ENCODE assay signal across 8 mouse cellular contexts in genomic region chr6:113046041-113046975, GRCm38 (mm10). TPM values are rescaled to one million over a fixed set of nuclear protein-coding genes. Genes with fewer than 3 reads are reported as not detected.
A peak's percentile ranks its signal among the peaks of the same experiment; 100 is the strongest.
DNase-seq lines count a peak whose midpoint lies in the region; ATAC-seq and TF ChIP-seq lines count a peak whose summit lies in the region.

Thumpd3 (plus strand) TSS chr6:113046225.

- peak within 1 kb of the TSS; percentile 68 for H3K4me3 ChIP-seq in hindbrain, embryonic 10.5 days
- H3K4me3 ChIP-seq in lung, postnatal 0 days (ENCODE audit: low read depth, low read length) = peak within 1 kb of the TSS; percentile 62

- 1% methylated on average over 59 of the region's 59 CpGs for WGBS in hindbrain, embryonic 10.5 days
- 1% methylated on average over 59 of the region's 59 CpGs for WGBS in lung, postnatal 0 days

- H3K9ac ChIP-seq in lung, postnatal 0 days (replicated peaks; ENCODE audit: low read depth) = peak within 1 kb of the TSS; percentile 77

- DNase-seq in MEL-GATA-1-ER (ENCODE audit: extremely low read depth, low read depth) = peak; percentile 97
- peak; percentile 95 for DNase-seq in cerebellum, adult 8-10 months
- peak; percentile 99 for DNase-seq in hindbrain, embryonic 10.5 days (ENCODE audit: low spot score)
- peak; percentile 98 for DNase-seq in layer of hippocampus, adult 9-11 months
- DNase-seq in lung, postnatal 0 days (ENCODE audit: low spot score) = peak; percentile 99
- DNase-seq in ovary, postnatal 14 days (ENCODE audit: low spot score) = peak; percentile 96
- peak; percentile 98 for DNase-seq in thymus, postnatal 14 days

- H3K4me1 ChIP-seq in hindbrain, embryonic 10.5 days (replicated peaks) = peaks cover 29% of the 10 kb centered on the region
- peaks cover 8% of the 10 kb centered on the region; the same call in 1 of the 2 replicates for H3K4me1 ChIP-seq in lung, postnatal 0 days (ENCODE audit: insufficient read depth, low read depth, low read length)

- TF ChIP-seq EP300 in lung, postnatal 0 days (IDR thresholded peaks at IDR 0.05) = peak; percentile 74

- no peaks in the 10 kb centered on the region for H3K27me3 ChIP-seq in hindbrain, embryonic 10.5 days (ENCODE audit: insufficient read depth, poor library complexity, severe bottlenecking)
- H3K27me3 ChIP-seq in lung, postnatal 0 days (replicated peaks; ENCODE audit: insufficient read depth, low read length) = no peaks in the 10 kb centered on the region

- peak within 1 kb of the TSS; percentile 87 for H3K4me2 ChIP-seq in lung, postnatal 0 days (replicated peaks; ENCODE audit: low read depth, low read length)

- ATAC-seq in frontal cortex, adult (ENCODE audit: low TSS enrichment) = peak; percentile 97
- ATAC-seq in lung, postnatal 0 days = peak; percentile 100

- H3K36me3 ChIP-seq in hindbrain, embryonic 10.5 days = peaks cover 33% of the 10 kb centered on the region
- 0 out of 2 replicates have a peak, but pooled peaks cover 2% of the 10 kb centered on the region for H3K36me3 ChIP-seq in lung, postnatal 0 days (ENCODE audit: insufficient read depth, low read length)

- peak; percentile 31 for TF ChIP-seq CTCF in lung, postnatal 0 days (IDR thresholded peaks at IDR 0.05)

- no peaks in the 10 kb centered on the region for H3K9me3 ChIP-seq in hindbrain, embryonic 10.5 days
- no peaks in the 10 kb centered on the region for H3K9me3 ChIP-seq in lung, postnatal 0 days (ENCODE audit: low read length)

- peak within 1 kb of the TSS; percentile 91 for H3K27ac ChIP-seq in hindbrain, embryonic 10.5 days
- H3K27ac ChIP-seq in lung, postnatal 0 days (ENCODE audit: low read length) = peak within 1 kb of the TSS; percentile 96

RNA-seq across cellular contexts. Expression of gene Thumpd3, which starts in this region (rescaled TPM):
- polyA plus RNA-seq in hindbrain, embryonic 10.5 days (2016; fragmentation: Nextera tagmentation; extraction: Ambion mirVana) = 61.0 and 66.1 TPM in 2 replicates
- 24.0 and 25.3 TPM in 2 replicates for polyA plus RNA-seq in lung, postnatal 0 days (2015; fragmentation: Nextera tagmentation; extraction: Ambion mirVana)

Comparison
In these comparisons a context has a peak if more than half of its experiments do, and no peak if none do; other contexts are left out.
1. Peak in every context shown above with its lines: DNase-seq, ATAC-seq, H3K4me3 ChIP-seq and H3K27ac ChIP-seq.